Mouse (Mus musculus) G1E (cell line): Measurements from ENCODE around the gene Zfp219. TPM values are rescaled to one million over a fixed set of nuclear protein-coding genes. Genes with fewer than 3 reads are reported as not detected.

ENCODE experiments used
- ATAC-seq: 2 replicates; pipeline ENCODE4 v1.8.0; 2016; ENCODE audit warnings: mild to moderate bottlenecking; ENCODE audit not compliant: insufficient number of reproducible peaks, poor library complexity, low FRiP score, severe bottlenecking; ENCODE audit errors: extremely low read depth
- DNase-seq: peaks from one replicate; pipeline ENCODE4 v3.0.0; 2012; ENCODE audit warnings: low spot score
- H3K27me3 ChIP-seq: 2 replicates; pipeline ENCODE4 v1.6.1; 2012; ENCODE audit warnings: mild to moderate bottlenecking, low read length, inconsistent platforms; ENCODE audit not compliant: insufficient read depth
- H3K36me3 ChIP-seq: replicated peaks from 2 replicates; pipeline ENCODE3; 2012; ENCODE audit warnings: mild to moderate bottlenecking, inconsistent platforms
- H3K4me1 ChIP-seq: 2 replicates; pipeline ENCODE4 v1.6.1; 2012; ENCODE audit warnings: low read depth, low read length, inconsistent platforms, mixed read lengths; ENCODE audit not compliant: insufficient read depth
- H3K4me3 ChIP-seq: 2 replicates; pipeline ENCODE4 v1.5.1; 2012; ENCODE audit warnings: low read depth, mild to moderate bottlenecking, inconsistent platforms, low read length, moderate library complexity, mixed read lengths
- H3K9me3 ChIP-seq: replicated peaks from 2 replicates; pipeline ENCODE4 v1.6.1; 2012; ENCODE audit warnings: inconsistent platforms
- CTCF ChIP-seq: IDR thresholded peaks from 2 replicates; pipeline ENCODE4 v1.5.1; 2012; ENCODE audit warnings: low read depth, low read length, inconsistent platforms, mixed read lengths
- GATA1 ChIP-seq: IDR thresholded peaks from 2 replicates; pipeline ENCODE4 v1.6.1; 2012; ENCODE audit warnings: borderline replicate concordance, low read length, inconsistent platforms, mixed read lengths
- GATA2 ChIP-seq: IDR thresholded peaks from 2 replicates; pipeline ENCODE4 v1.6.1; 2012; ENCODE audit warnings: low read depth, low read length, inconsistent platforms, borderline replicate concordance
- POLR2AphosphoS5 ChIP-seq: IDR thresholded peaks from 2 replicates; pipeline ENCODE4 v1.6.1; 2012; ENCODE audit warnings: low read depth, low read length, inconsistent platforms; ENCODE audit not compliant: insufficient replicate concordance
- TAL1 ChIP-seq: conservative IDR thresholded peaks from 2 replicates; pipeline ENCODE4 v1.6.1; 2012; ENCODE audit warnings: low read depth, low read length, inconsistent platforms, mixed read lengths
- polyA plus RNA-seq: library from polyadenylated mRNA; stranded (reverse); fragments of >175 nt; gene quantifications from 2 replicates; pipeline ENCODE4 v1.2.3, GENCODE M21; 2012
- total RNA-seq, 2 experiments: library from RNA; stranded (forward) in 1 of 2; stranded (reverse) in 1 of 2; fragments of 200-1000 nt in 1 of 2; fragments of >200 nt in 1 of 2; fragmentation: Nextera tagmentation in 1 of 2; gene quantifications; 2 replicates each; pipeline ENCODE4 v1.2.3; 2014 to 2017

Zfp219 gene
- total and polyA plus RNA-seq, 3 experiments = 16.9 to 83.1 (median 29.6) TPM

GRCm38 (mm10) chr14:52022709-52023459, 2.4 kb upstream of the Zfp219 start:
- DNase-seq (peak; percentile 70), ATAC-seq (peak; percentile 50)
- peaks cover 56% of the 10 kb centered on the region for H3K4me1 ChIP-seq
- no peak for TF ChIP-seq GATA2
- no peak for TF ChIP-seq GATA1
- TF ChIP-seq POLR2AphosphoS5 = 0 out of 2 replicates have a peak, but pooled peaks have one; percentile 31
- no peak for TF ChIP-seq TAL1
- peak; percentile 28; the same call in 1 of the 2 replicates for TF ChIP-seq CTCF
- H3K36me3 ChIP-seq = peaks cover 10% of the 10 kb centered on the region
- H3K27me3 ChIP-seq = no peaks in the 10 kb centered on the region
- H3K4me3 ChIP-seq = peak overlapping the region; percentile 71
- no peaks in the 10 kb centered on the region for H3K9me3 ChIP-seq

- TF ChIP-seq TAL1 (no peak), GATA2 (no peak), POLR2AphosphoS5 (no peak), GATA1 (no peak), CTCF (no peak)
- H3K9me3 ChIP-seq = no peaks in the 10 kb centered on the region
- H3K36me3 ChIP-seq = peaks cover 14% of the 10 kb centered on the region
- peaks cover 61% of the 10 kb centered on the region for H3K4me1 ChIP-seq
- ATAC-seq (no peak), DNase-seq (no peak)
- H3K4me3 ChIP-seq = peak overlapping the region; percentile 71; the same call in 1 of the 2 replicates
- no peaks in the 10 kb centered on the region for H3K27me3 ChIP-seq
Measured at GRCm38 (mm10) chr14:52022244-52022708, 1.7 kb upstream of the Zfp219 start.

GRCm38 (mm10) chr14:52021568-52022212, 1.2 kb upstream of the Zfp219 start:
- TF ChIP-seq CTCF (no peak), TAL1 (peak; percentile 36; the same call in 1 of the 2 replicates)
- no peak overlapping the region; the same call in 1 of the 2 replicates for H3K4me3 ChIP-seq
- ATAC-seq (peak; percentile 37), DNase-seq (no peak)
- H3K9me3 ChIP-seq = no peaks in the 10 kb centered on the region
- H3K27me3 ChIP-seq = no peaks in the 10 kb centered on the region
- peaks cover 20% of the 10 kb centered on the region for H3K36me3 ChIP-seq
- H3K4me1 ChIP-seq = peaks cover 65% of the 10 kb centered on the region

- peak overlapping the region; percentile 51; the same call in 1 of the 2 replicates for H3K4me3 ChIP-seq
- DNase-seq (no peak), ATAC-seq (no peak)
- no peak for TF ChIP-seq POLR2AphosphoS5
- TF ChIP-seq CTCF = no peak
- no peak for TF ChIP-seq GATA2
- H3K4me1 ChIP-seq = peaks cover 71% of the 10 kb centered on the region
- H3K36me3 ChIP-seq = peaks cover 24% of the 10 kb centered on the region
- no peaks in the 10 kb centered on the region for H3K9me3 ChIP-seq
- no peaks in the 10 kb centered on the region for H3K27me3 ChIP-seq
Measured at GRCm38 (mm10) chr14:52021138-52021529, 601 bp upstream of the Zfp219 start.

GRCm38 (mm10) chr14:52019590-52020340, 768 bp downstream of the Zfp219 start:
- TF ChIP-seq CTCF = no peak
- no peak for TF ChIP-seq TAL1
- no peak for TF ChIP-seq POLR2AphosphoS5
- no peak for TF ChIP-seq GATA2
- TF ChIP-seq GATA1 = no peak
- no peaks in the 10 kb centered on the region for H3K9me3 ChIP-seq
- H3K36me3 ChIP-seq = peaks cover 24% of the 10 kb centered on the region
- DNase-seq = peak; percentile 81
- peaks cover 83% of the 10 kb centered on the region for H3K4me1 ChIP-seq
- no peaks in the 10 kb centered on the region for H3K27me3 ChIP-seq
- peak overlapping the region; percentile 80 for H3K4me3 ChIP-seq
- ATAC-seq = peak; percentile 55
